Mouse (Mus musculus): ENCODE measurements around the gene Cav3. TPM values are rescaled to one million over a fixed set of nuclear protein-coding genes. Genes with fewer than 3 reads are reported as not detected.

The Cav3 gene
- polyA plus RNA-seq, 1 experiment from 2014 or later = 0.29 TPM

DNA sequence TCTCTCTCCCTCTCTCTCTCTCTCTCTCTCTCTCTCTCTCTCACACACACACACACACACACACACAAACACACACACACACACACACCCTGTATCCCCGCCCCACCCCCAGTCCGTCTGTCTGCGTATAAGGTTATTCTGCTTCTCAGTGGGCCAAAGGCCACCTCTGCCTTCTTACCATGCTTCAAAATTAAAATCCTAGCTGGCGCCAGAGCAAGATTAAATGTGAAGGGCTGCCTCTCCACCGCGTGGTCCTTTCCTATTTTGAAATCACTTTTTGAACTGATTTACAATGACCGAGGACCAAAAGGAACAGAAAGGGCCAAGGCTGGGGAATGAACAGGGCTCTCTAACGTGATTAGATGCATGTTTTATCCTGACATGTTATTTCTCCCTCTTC is 32.2 kb downstream of the Cav3 start:
- Histone ChIP-seq H3K4me1 (ENCODE audit: control insufficient read depth, insufficient read depth, low read length) (peaks cover 11% of the 10 kb centered on the region), H3K4me3 (ENCODE audit: low read depth, low read length) (no peak overlapping the region), H3K27me3 (ENCODE audit: control insufficient read depth, insufficient read depth, low read length) (peaks cover 29% of the 10 kb centered on the region), H3K36me3 (ENCODE audit: control insufficient read depth, insufficient read depth, low read length) (no peaks in the 10 kb centered on the region), H3K9ac (replicated peaks; ENCODE audit: low read depth, low read length) (no peak overlapping the region), H3K9me3 (ENCODE audit: control insufficient read depth, low read length) (no peaks in the 10 kb centered on the region), H3K27ac (ENCODE audit: low read depth, low read length) (no peak overlapping the region), H3K4me2 (ENCODE audit: low read depth, low read length) (no peak overlapping the region)
- WGBS = 76% methylated on average over 8 of the region's 8 CpGs
- no peak for ATAC-seq (ENCODE audit: low read depth)

- Histone ChIP-seq H3K27ac (ENCODE audit: low read depth, low read length) (no peak overlapping the region), H3K4me3 (ENCODE audit: low read depth, low read length) (no peak overlapping the region), H3K9ac (replicated peaks; ENCODE audit: low read depth, low read length) (no peak overlapping the region), H3K4me1 (ENCODE audit: control insufficient read depth, insufficient read depth, low read length) (peaks cover 11% of the 10 kb centered on the region), H3K27me3 (ENCODE audit: control insufficient read depth, insufficient read depth, low read length) (peaks cover 28% of the 10 kb centered on the region), H3K4me2 (ENCODE audit: low read depth, low read length) (no peak overlapping the region), H3K9me3 (ENCODE audit: control insufficient read depth, low read length) (no peaks in the 10 kb centered on the region), H3K36me3 (ENCODE audit: control insufficient read depth, insufficient read depth, low read length) (no peaks in the 10 kb centered on the region)
- 88% methylated on average over 6 of the region's 6 CpGs for WGBS
- no peak for ATAC-seq (ENCODE audit: low read depth)
Measured at GRCm38 (mm10) chr6:112492656-112493055, 33.4 kb downstream of the Cav3 start.

GRCm38 (mm10) chr6:112493371-112493770 is 34.1 kb downstream of the Cav3 start:
- Histone ChIP-seq H3K4me2 (ENCODE audit: low read depth, low read length) (no peak overlapping the region), H3K27ac (ENCODE audit: low read depth, low read length) (no peak overlapping the region), H3K27me3 (ENCODE audit: control insufficient read depth, insufficient read depth, low read length) (peaks cover 21% of the 10 kb centered on the region), H3K4me1 (ENCODE audit: control insufficient read depth, insufficient read depth, low read length) (peaks cover 11% of the 10 kb centered on the region), H3K4me3 (ENCODE audit: low read depth, low read length) (no peak overlapping the region), H3K9me3 (ENCODE audit: control insufficient read depth, low read length) (no peaks in the 10 kb centered on the region), H3K36me3 (ENCODE audit: control insufficient read depth, insufficient read depth, low read length) (no peaks in the 10 kb centered on the region), H3K9ac (replicated peaks; ENCODE audit: low read depth, low read length) (no peak overlapping the region)
- ATAC-seq (ENCODE audit: low read depth) = no peak
- 91% methylated on average over 9 of the region's 9 CpGs for WGBS

- Histone ChIP-seq H3K4me1 (ENCODE audit: control insufficient read depth, insufficient read depth, low read length) (peaks cover 2% of the 10 kb centered on the region), H3K27ac (ENCODE audit: low read depth, low read length) (no peak overlapping the region), H3K27me3 (ENCODE audit: control insufficient read depth, insufficient read depth, low read length) (peaks cover 9% of the 10 kb centered on the region), H3K4me3 (ENCODE audit: low read depth, low read length) (no peak overlapping the region), H3K9ac (replicated peaks; ENCODE audit: low read depth, low read length) (no peak overlapping the region), H3K4me2 (ENCODE audit: low read depth, low read length) (no peak overlapping the region), H3K9me3 (ENCODE audit: control insufficient read depth, low read length) (no peaks in the 10 kb centered on the region), H3K36me3 (ENCODE audit: control insufficient read depth, insufficient read depth, low read length) (no peaks in the 10 kb centered on the region)
- 62% methylated on average over 10 of the region's 10 CpGs for WGBS
- no peak for ATAC-seq (ENCODE audit: low read depth)
Measured at GRCm38 (mm10) chr6:112494620-112495081, 35.3 kb downstream of the Cav3 start.

GRCm38 (mm10) chr6:112495219-112495618 is 35.9 kb downstream of the Cav3 start:
- peaks cover 4% of the 10 kb centered on the region for H3K27me3 ChIP-seq (ENCODE audit: control insufficient read depth, insufficient read depth, low read length)
- 34% methylated on average over 4 of the region's 4 CpGs for WGBS
- no peak overlapping the region for H3K9ac ChIP-seq (replicated peaks; ENCODE audit: low read depth, low read length)
- no peak overlapping the region for H3K4me2 ChIP-seq (ENCODE audit: low read depth, low read length)
- no peaks in the 10 kb centered on the region for H3K9me3 ChIP-seq (ENCODE audit: control insufficient read depth, low read length)
- no peak overlapping the region for H3K4me3 ChIP-seq (ENCODE audit: low read depth, low read length)
- H3K27ac ChIP-seq (ENCODE audit: low read depth, low read length) = no peak overlapping the region
- ATAC-seq (ENCODE audit: low read depth) = no peak
- no peaks in the 10 kb centered on the region for H3K36me3 ChIP-seq (ENCODE audit: control insufficient read depth, insufficient read depth, low read length)
- no peaks in the 10 kb centered on the region for H3K4me1 ChIP-seq (ENCODE audit: control insufficient read depth, insufficient read depth, low read length)

DNA sequence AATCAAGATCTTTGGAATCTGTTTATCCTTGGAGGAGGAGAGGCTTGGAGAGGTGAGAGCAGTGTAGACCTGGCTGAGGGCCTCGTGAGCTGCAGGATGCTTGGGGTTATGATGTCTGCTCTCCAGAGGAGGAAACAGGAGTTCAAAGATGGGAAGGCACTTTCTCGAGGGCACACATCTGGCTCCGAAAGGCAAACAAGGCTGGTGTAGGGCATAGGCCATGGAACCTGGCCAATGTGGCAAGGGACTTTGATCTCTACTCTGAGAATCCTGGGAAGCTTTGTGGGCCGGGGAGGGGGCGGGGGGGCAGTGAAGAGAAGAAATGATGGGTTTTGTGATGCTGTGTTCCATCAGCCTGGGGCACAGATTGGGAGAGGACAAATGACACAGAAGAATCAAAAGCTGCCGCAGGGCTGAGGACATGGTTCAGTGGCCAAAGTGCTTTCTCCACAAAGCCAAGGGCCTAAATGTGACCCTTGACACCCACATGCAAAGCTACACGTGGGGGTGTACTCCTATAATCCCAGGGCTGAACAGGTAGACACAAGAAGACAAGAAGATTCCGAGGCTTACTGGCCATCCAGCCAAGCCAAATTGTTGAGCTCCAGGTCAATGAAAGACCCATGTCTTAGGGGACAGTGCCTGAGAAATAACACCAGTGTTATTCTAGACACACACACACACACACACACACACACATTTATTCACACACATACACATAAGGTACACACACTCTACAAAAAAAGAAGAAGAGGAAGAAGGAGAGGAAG is 37.2 kb downstream of the Cav3 start:
- Histone ChIP-seq H3K27ac (ENCODE audit: low read depth, low read length) (no peak overlapping the region), H3K9me3 (ENCODE audit: control insufficient read depth, low read length) (no peaks in the 10 kb centered on the region), H3K4me1 (ENCODE audit: control insufficient read depth, insufficient read depth, low read length) (no peaks in the 10 kb centered on the region), H3K4me2 (ENCODE audit: low read depth, low read length) (no peak overlapping the region), H3K27me3 (ENCODE audit: control insufficient read depth, insufficient read depth, low read length) (no peaks in the 10 kb centered on the region), H3K9ac (replicated peaks; ENCODE audit: low read depth, low read length) (no peak overlapping the region), H3K36me3 (ENCODE audit: control insufficient read depth, insufficient read depth, low read length) (no peaks in the 10 kb centered on the region), H3K4me3 (ENCODE audit: low read depth, low read length) (no peak overlapping the region)
- WGBS = 89% methylated on average over 8 of the region's 8 CpGs
- ATAC-seq (ENCODE audit: low read depth) = no peak

- H3K4me1 ChIP-seq (ENCODE audit: control insufficient read depth, insufficient read depth, low read length) = no peaks in the 10 kb centered on the region
- no peak overlapping the region for H3K4me2 ChIP-seq (ENCODE audit: low read depth, low read length)
- H3K27ac ChIP-seq (ENCODE audit: low read depth, low read length) = no peak overlapping the region
- H3K27me3 ChIP-seq (ENCODE audit: control insufficient read depth, insufficient read depth, low read length) = no peaks in the 10 kb centered on the region
- H3K36me3 ChIP-seq (ENCODE audit: control insufficient read depth, insufficient read depth, low read length) = no peaks in the 10 kb centered on the region
- H3K9me3 ChIP-seq (ENCODE audit: control insufficient read depth, low read length) = no peaks in the 10 kb centered on the region
- no peak overlapping the region for H3K4me3 ChIP-seq (ENCODE audit: low read depth, low read length)
- 87% methylated on average over 2 of the region's 2 CpGs for WGBS
- H3K9ac ChIP-seq (replicated peaks; ENCODE audit: low read depth, low read length) = no peak overlapping the region
- no peak for ATAC-seq (ENCODE audit: low read depth)
Measured at GRCm38 (mm10) chr6:112497456-112497855, 38.2 kb downstream of the Cav3 start.

DNA sequence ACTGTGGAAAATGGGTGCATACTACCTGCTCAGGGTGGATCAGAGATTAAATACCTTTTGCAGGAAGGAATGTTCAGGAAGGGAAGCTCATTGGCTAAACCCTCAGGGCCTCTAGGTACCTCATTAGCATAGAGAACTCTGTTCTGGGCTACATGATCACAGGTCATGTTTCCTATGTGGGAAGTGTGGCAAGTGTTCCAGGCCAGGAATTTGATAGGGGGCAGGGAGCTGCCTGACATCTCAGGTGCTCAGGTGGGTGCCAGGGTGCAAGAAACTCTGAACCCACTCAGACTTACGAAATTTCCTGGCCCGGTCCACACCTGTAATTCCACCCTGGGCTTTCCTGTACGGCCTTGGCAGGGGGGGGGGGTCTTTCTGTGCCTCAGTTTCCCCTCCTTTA is 39.4 kb downstream of the Cav3 start:
- Histone ChIP-seq H3K27ac (ENCODE audit: low read depth, low read length) (no peak overlapping the region), H3K9me3 (ENCODE audit: control insufficient read depth, low read length) (no peaks in the 10 kb centered on the region), H3K4me1 (ENCODE audit: control insufficient read depth, insufficient read depth, low read length) (no peaks in the 10 kb centered on the region), H3K9ac (replicated peaks; ENCODE audit: low read depth, low read length) (no peak overlapping the region), H3K36me3 (ENCODE audit: control insufficient read depth, insufficient read depth, low read length) (no peaks in the 10 kb centered on the region), H3K4me3 (ENCODE audit: low read depth, low read length) (no peak overlapping the region), H3K27me3 (ENCODE audit: control insufficient read depth, insufficient read depth, low read length) (no peaks in the 10 kb centered on the region), H3K4me2 (ENCODE audit: low read depth, low read length) (no peak overlapping the region)
- ATAC-seq (ENCODE audit: low read depth) = no peak
- whole genome bisulfite sequencing = 96% methylated on average over 3 of the region's 3 CpGs

DNA sequence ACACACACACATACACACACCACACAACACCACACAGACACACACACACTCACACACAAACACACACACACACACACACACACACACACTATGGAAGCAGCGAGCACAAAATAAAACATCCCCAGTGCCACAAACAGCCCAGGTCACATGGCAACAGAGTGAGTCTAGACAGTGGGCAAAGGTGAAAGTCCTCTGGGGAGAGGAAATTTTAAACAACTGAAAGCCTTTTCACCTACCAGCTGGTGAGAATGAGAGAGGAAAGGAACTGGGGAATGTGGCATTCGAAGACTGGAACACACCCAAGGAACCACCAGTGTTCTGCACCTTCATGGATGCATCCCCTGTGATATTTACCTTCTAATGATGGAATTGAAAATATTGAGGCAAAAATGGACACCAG is 40.2 kb downstream of the Cav3 start:
- Histone ChIP-seq H3K4me1 (ENCODE audit: control insufficient read depth, insufficient read depth, low read length) (no peaks in the 10 kb centered on the region), H3K36me3 (ENCODE audit: control insufficient read depth, insufficient read depth, low read length) (no peaks in the 10 kb centered on the region), H3K9ac (replicated peaks; ENCODE audit: low read depth, low read length) (no peak overlapping the region), H3K4me3 (ENCODE audit: low read depth, low read length) (no peak overlapping the region), H3K27me3 (ENCODE audit: control insufficient read depth, insufficient read depth, low read length) (no peaks in the 10 kb centered on the region), H3K4me2 (ENCODE audit: low read depth, low read length) (no peak overlapping the region), H3K9me3 (ENCODE audit: control insufficient read depth, low read length) (no peaks in the 10 kb centered on the region), H3K27ac (ENCODE audit: low read depth, low read length) (no peak overlapping the region)
- WGBS = 93% methylated on average over 2 of the region's 2 CpGs
- no peak for ATAC-seq (ENCODE audit: low read depth)
